Mouse (Mus musculus) heart, embryonic 11.5 days (tissue): Measurements from ENCODE around the gene Msx1. TPM values are rescaled to one million over a fixed set of nuclear protein-coding genes. Genes with fewer than 3 reads are reported as not detected.
A peak's percentile ranks its signal among the peaks of the same experiment; 100 is the strongest.

ENCODE experiments used
- ATAC-seq: fragments of 200-750 bp; cut with Nextera tagmentation; replicated peaks from 2 replicates; pipeline ENCODE4 v1.8.0; 2017; ENCODE audit warnings: moderate library complexity; ENCODE audit not compliant: insufficient number of reproducible peaks, low FRiP score, low TSS enrichment
- H3K27ac ChIP-seq: fragments of 300-500 bp; sonication (generic); 2 replicates; pipeline ENCODE4 v1.5.1; 2014; ENCODE audit warnings: mild to moderate bottlenecking, low read depth, low read length
- H3K27me3 ChIP-seq: fragments of 300-500 bp; sonication (generic); 2 replicates; pipeline ENCODE4 v1.6.1; 2014; ENCODE audit warnings: mild to moderate bottlenecking, low read length, mixed read lengths; ENCODE audit not compliant: control insufficient read depth, insufficient read depth
- H3K36me3 ChIP-seq: fragments of 300-500 bp; sonication (generic); 2 replicates; pipeline ENCODE4 v1.6.1; 2014; ENCODE audit warnings: mild to moderate bottlenecking, low read length, moderate library complexity, mixed read lengths; ENCODE audit not compliant: control insufficient read depth, insufficient read depth
- H3K4me1 ChIP-seq: fragments of 300-500 bp; sonication (generic); 2 replicates; pipeline ENCODE4 v1.6.1; 2014; ENCODE audit warnings: low read length; ENCODE audit not compliant: control insufficient read depth, insufficient read depth
- H3K4me2 ChIP-seq: fragments of 300-500 bp; sonication (generic); 2 replicates; pipeline ENCODE4 v1.6.1; 2014; ENCODE audit warnings: mild to moderate bottlenecking, moderate library complexity
- H3K4me3 ChIP-seq: fragments of 300-500 bp; sonication (generic); 2 replicates; pipeline ENCODE4 v1.5.1; 2014; ENCODE audit warnings: low read depth, low read length
- H3K9ac ChIP-seq: fragments of 300-500 bp; sonication (generic); 2 replicates; pipeline ENCODE4 v1.6.1; 2014; ENCODE audit warnings: mild to moderate bottlenecking, low read depth, low read length, moderate library complexity
- H3K9me3 ChIP-seq: fragments of 300-500 bp; sonication (generic); replicated peaks from 2 replicates; pipeline ENCODE4 v1.6.1; 2016; ENCODE audit warnings: low read length; ENCODE audit not compliant: control insufficient read depth
- WGBS: fragments of 180-500 bp; shearing (Covaris S2); extraction: QIAGEN DNeasy Blood & Tissue Kit; methylation state at CpG from one replicate; pipeline ENCODE4 v1.1.7; 2014; ENCODE audit not compliant: insufficient replicate concordance; 5-methylcytosine and 5-hydroxymethylcytosine counted together
- polyA plus RNA-seq: library from polyadenylated mRNA; unstranded; fragments of >200 nt; fragmentation: Nextera tagmentation; extraction: Ambion mirVana; gene quantifications from 2 replicates; pipeline ENCODE4 v1.2.1, GENCODE M21; 2014

Msx1 gene
- polyA plus RNA-seq, 1 experiment from 2014 or later, result 18.6 TPM

- H3K9me3 ChIP-seq, result no peaks in the 10 kb centered on the region
- 2% methylated on average over 10 of the region's 10 CpGs for WGBS
- H3K4me3 ChIP-seq, result no peak overlapping the region
- no peak overlapping the region for H3K9ac ChIP-seq
- peaks cover 11% of the 10 kb centered on the region; the same call in 1 of the 2 replicates for H3K4me1 ChIP-seq
- H3K27ac ChIP-seq, result no peak overlapping the region
- ATAC-seq, result no peak
- H3K27me3 ChIP-seq, result peaks cover 93% of the 10 kb centered on the region
- H3K4me2 ChIP-seq, result no peak overlapping the region
- no peaks in the 10 kb centered on the region for H3K36me3 ChIP-seq
Observed at GRCm38 (mm10) chr5:37829296-37829670, 4.9 kb upstream of the Msx1 start.

GRCm38 (mm10) chr5:37828591-37829295 lies 4.4 kb upstream of the Msx1 start:
- Histone ChIP-seq H3K36me3 (no peaks in the 10 kb centered on the region), H3K4me3 (no peak overlapping the region), H3K4me2 (no peak overlapping the region; the same call in 1 of the 2 replicates), H3K27me3 (peaks cover 93% of the 10 kb centered on the region), H3K27ac (no peak overlapping the region), H3K9ac (no peak overlapping the region), H3K9me3 (no peaks in the 10 kb centered on the region), H3K4me1 (peaks cover 11% of the 10 kb centered on the region; the same call in 1 of the 2 replicates)
- under 1% methylated on average over 35 of the region's 35 CpGs for WGBS
- ATAC-seq, result no peak

DNA sequence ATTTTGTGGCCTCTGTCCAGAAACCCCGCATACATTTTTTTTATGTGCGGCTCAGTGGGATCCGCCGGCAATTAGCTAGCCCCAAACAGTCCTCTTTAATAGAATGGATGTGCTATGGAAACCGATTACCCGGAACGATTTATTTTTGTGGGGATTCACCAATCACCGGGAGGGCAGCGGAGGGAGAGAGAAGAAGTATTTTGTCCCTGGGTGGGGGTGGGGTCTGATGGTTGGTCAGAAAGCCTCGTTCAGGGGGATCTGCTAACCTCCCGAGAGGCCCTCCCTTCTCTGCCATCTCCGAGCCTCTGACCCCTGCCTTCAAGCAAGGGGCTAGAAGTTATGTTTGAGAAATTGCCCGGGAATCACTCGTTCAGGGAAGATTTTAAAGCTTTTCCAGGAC lies 3.6 kb upstream of the Msx1 start:
- H3K4me1 ChIP-seq, result peaks cover 14% of the 10 kb centered on the region
- H3K9me3 ChIP-seq, result no peaks in the 10 kb centered on the region
- WGBS, result 1% methylated on average over 14 of the region's 14 CpGs
- peaks cover 93% of the 10 kb centered on the region for H3K27me3 ChIP-seq
- H3K36me3 ChIP-seq, result no peaks in the 10 kb centered on the region
- no peak for ATAC-seq
- H3K27ac ChIP-seq, result no peak overlapping the region
- H3K4me2 ChIP-seq, result no peak overlapping the region
- no peak overlapping the region for H3K4me3 ChIP-seq
- H3K9ac ChIP-seq, result no peak overlapping the region

DNA sequence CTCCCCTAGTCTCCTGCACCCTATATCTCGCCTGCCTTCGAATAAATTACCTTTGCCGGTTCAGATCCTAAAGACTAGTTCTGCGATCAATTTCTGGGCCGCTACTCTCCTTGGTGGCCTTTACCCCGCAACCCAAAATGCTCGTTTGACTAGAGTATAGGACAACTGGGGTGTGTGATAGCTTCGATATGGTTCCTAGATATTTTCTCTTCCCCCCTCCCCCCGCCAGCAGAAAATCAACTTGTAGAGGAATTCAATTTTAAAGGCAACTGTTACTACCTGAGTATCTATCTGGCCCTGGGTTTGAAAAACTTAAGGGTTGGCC lies 3.2 kb upstream of the Msx1 start:
- H3K27me3 ChIP-seq, result peaks cover 92% of the 10 kb centered on the region
- no peaks in the 10 kb centered on the region for H3K9me3 ChIP-seq
- H3K4me2 ChIP-seq, result peak overlapping the region; percentile 48; the same call in 1 of the 2 replicates
- peak overlapping the region; percentile 26; the same call in 1 of the 2 replicates for H3K4me3 ChIP-seq
- under 1% methylated on average over 9 of the region's 9 CpGs for WGBS
- peaks cover 14% of the 10 kb centered on the region for H3K4me1 ChIP-seq
- no peaks in the 10 kb centered on the region for H3K36me3 ChIP-seq
- H3K9ac ChIP-seq, result no peak overlapping the region
- no peak overlapping the region for H3K27ac ChIP-seq
- ATAC-seq, result no peak

GRCm38 (mm10) chr5:37826706-37827625 lies 2.6 kb upstream of the Msx1 start:
- peaks cover 91% of the 10 kb centered on the region for H3K27me3 ChIP-seq
- peaks cover 14% of the 10 kb centered on the region for H3K4me1 ChIP-seq
- H3K9ac ChIP-seq, result no peak overlapping the region
- WGBS, result 0% methylated on average over 59 of the region's 59 CpGs
- peak overlapping the region; percentile 26 for H3K4me3 ChIP-seq
- H3K27ac ChIP-seq, result no peak overlapping the region
- no peaks in the 10 kb centered on the region for H3K36me3 ChIP-seq
- ATAC-seq, result no peak
- peak overlapping the region; percentile 48 for H3K4me2 ChIP-seq
- H3K9me3 ChIP-seq, result no peaks in the 10 kb centered on the region

- Histone ChIP-seq H3K36me3 (no peaks in the 10 kb centered on the region), H3K4me3 (no peak overlapping the region), H3K27me3 (peaks cover 90% of the 10 kb centered on the region), H3K4me2 (peak overlapping the region; percentile 48), H3K4me1 (peaks cover 14% of the 10 kb centered on the region), H3K27ac (no peak overlapping the region), H3K9ac (no peak overlapping the region), H3K9me3 (no peaks in the 10 kb centered on the region)
- WGBS, result 2% methylated on average over 37 of the region's 37 CpGs
- no peak for ATAC-seq
Observed at GRCm38 (mm10) chr5:37825611-37826445, 1.4 kb upstream of the Msx1 start.

DNA sequence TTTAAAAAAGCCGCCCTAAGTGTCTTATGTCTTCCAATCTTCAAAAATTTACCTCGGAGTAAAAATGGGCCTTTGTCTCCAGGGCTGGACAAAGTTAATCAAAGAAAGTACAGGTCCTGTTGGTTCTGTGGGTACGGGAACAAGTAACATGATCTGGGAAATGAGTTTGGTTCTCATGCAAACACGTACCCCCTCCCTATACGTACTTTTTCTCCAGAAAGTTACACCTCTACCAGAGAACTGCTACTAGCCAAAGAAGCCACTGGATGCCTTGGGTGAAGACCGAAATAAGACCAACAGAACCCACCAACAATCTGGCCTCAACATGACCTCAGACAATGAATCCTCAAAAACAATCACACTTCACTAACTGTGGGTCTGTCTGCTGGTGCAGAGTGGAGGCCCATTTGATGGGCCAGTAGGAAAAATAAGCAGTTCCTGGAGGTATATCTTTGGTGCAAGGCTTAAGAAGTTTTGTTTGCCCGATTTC lies 773 bp upstream of the Msx1 start:
- Histone ChIP-seq H3K9ac (no peak overlapping the region), H3K4me3 (no peak overlapping the region), H3K27ac (no peak overlapping the region), H3K4me1 (peaks cover 14% of the 10 kb centered on the region), H3K9me3 (no peaks in the 10 kb centered on the region), H3K36me3 (no peaks in the 10 kb centered on the region), H3K4me2 (0 out of 2 replicates have a peak overlapping the region, but pooled peaks have one; percentile 48), H3K27me3 (peaks cover 90% of the 10 kb centered on the region)
- WGBS, result 8% methylated on average over 7 of the region's 7 CpGs
- ATAC-seq, result no peak
